Mouse (Mus musculus) 3134 (cell line): ENCODE results near the gene Ube2s.

Experiments
- DNase-seq: peaks from one replicate; pipeline ENCODE4 v3.0.0-alpha.2; 2011; ENCODE audit warnings: low spot score; ENCODE audit not compliant: insufficient read length; ENCODE audit errors: extremely low read depth

Gene Ube2s

DNA sequence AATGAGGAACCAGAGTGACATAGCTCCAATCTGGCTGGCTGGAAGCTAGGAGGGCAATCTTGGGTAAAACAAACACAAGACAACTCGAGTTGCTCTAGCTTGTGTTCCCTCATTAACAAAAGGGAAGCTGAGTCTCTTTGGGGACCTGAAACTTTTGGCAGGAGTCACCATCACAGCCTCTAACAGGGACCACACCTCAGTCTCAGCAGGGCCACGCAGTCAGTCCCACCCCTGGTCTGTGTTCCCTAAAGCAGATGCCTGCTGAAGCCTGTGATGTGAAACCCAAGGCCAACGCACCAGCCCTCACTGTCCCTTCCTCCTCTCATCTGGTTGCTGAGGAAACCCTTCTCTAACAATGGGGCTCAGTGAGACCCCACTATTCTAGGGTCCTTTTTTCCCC, 30.3 kb downstream of the Ube2s start:
- DNase-seq: no peak

DNA sequence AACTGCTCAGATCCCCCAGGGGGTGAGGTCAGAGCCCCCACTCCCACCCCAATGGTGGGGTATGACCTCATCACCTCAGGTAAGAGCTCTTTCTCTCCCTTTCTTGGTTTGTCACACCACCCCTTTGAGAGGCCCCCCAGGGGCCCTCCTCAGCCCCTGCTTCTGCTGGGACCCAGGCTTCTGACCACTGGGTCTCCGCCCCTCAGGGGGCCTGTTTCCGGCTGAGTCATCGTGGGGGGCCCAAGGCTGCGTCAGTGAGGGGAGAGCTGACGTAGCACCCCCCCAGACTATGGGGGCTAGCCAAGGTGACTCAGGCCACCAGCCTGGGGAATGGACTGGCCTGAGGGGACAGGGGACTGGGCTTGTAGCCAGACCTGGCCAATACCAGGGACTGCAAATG, 32.5 kb downstream of the Ube2s start:
- DNase-seq: peak; percentile 37

DNA sequence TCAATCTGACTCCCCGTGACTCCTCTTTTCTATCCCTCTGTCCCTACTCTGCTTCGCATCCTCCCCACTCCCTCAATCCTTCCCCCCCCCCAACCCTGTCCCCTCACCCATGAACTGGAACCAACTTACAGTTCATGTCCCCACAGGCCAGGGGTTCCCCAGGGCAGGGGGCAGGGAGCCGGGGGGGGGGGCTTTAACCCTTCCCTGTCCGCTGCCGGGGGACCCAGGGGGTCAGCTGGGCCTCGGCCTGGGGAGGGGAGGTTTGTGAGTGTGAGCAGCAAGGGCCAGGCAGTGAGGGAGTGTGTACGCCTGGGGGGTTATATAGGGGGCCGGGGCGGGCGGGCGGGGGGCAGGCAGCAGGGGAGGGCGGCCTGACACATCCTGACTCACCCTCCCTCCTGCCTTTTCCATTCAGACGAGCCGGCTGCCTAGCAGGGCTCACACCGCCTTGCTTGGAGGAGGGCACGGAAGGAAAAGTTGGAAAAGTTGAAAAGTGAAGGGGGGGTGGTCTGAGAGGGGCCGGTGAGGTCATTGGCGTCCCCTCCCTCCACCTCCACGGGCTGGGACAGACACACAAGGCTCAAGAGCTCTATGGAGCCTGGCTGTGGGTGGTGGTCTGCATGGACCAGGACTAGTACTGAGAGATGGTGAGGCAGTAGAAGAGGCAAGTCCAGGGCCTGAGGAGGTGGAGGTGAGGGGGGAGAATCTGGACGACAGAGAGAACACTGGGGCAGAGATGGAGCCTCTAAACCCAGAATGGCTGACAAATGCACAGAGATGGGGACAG, 34.3 kb downstream of the Ube2s start:
- DNase-seq: no peak

GRCm38 (mm10) chr7:4776861-4777830, 35.2 kb downstream of the Ube2s start:
- no peak for DNase-seq

DNA sequence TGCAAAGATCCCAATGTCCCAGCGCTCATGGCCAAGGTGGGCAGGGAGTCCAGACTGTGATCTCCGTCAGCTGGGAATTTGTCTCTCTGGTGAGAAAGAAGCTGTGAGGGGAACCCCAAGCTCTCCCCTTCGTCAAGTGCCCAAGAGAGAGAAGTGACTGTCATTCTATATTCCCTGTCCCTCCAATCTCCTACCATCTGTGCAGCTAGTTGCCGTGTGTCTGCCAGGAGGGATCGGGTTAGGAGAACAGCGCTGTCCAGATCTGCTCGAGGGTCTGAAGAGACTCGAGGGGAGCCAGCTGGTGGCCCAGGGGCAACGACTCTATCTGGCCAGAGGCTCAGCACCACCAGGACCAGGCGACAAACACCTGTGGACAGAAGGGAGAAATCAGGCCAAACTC, 36.3 kb downstream of the Ube2s start:
- DNase-seq: no peak

DNA sequence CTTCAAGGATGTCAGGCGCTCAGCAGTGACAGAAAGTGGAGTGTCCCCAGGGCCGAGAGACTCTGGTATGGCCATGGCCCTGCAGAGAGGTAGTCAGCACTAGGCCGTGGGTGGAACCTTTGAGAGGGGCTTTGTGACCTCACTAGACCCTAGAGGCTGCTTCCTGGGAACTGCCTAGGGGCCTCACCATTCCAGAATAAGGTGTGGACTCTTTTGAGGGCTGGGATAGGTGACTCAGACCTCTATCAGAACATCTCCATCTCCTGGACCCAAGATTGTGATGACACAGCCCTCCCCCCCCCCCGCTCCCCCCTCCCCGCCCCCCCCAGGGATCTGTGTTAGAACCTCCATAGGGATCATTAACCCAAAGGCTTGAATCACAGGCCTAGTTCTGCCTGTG, 41.2 kb downstream of the Ube2s start, which contains the start of gene Fam71e2:
Gene Fam71e2 (minus strand): TSS at position 101 of the 400 bp plus-strand sequence.
- no peak for DNase-seq

- DNase-seq: no peak
These were observed 47.3 kb downstream of the Ube2s start for GRCm38 (mm10) chr7:4764946-4765710.

DNA sequence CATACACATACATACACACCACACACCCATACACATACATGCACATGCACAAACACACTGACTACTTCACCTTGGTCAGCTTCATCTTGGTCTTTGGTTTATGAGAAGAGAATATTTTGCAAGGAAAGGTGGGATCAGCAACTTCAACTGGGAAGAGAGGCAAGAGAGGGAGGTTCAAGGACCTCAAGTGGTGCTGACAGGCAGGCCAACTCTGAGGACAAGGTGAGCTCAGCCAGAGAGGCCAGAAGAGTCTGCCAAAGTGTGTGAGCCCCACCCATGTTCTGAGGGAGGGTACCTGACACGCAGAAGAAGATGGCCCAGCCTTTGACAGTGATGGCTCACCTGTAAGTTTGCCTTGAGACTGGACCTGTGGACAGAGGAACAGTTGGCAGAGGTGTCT, 52.7 kb downstream of the Ube2s start:
- DNase-seq: no peak

GRCm38 (mm10) chr7:4752821-4753570, 59.4 kb downstream of the Ube2s start, which contains the start of gene Cox6b2:
Gene Cox6b2 (minus strand): TSS chr7:4753094.
- no peak for DNase-seq

GRCm38 (mm10) chr7:4751971-4752820, 60.2 kb downstream of the Ube2s start:
- no peak for DNase-seq

DNA sequence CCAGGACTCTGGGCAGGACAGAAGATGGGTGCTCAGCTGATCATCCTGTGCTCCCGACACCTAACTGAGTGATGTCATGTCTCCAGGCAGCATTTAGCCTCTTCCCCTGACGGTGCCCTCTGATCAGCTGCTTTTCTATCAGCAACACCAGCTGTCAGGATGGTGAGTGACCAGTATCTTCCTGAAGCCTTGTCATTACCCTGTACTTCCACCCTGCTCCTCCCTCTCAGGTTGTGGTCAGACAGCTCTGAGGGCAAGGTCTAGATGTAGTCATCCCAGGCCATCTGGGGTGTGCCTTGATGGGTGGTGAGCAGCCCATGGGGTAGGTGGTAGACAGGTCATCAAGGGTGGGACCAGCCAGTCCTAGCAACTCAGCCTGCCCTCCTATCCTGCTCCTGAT, 63.2 kb downstream of the Ube2s start:
- DNase-seq: no peak

DNA sequence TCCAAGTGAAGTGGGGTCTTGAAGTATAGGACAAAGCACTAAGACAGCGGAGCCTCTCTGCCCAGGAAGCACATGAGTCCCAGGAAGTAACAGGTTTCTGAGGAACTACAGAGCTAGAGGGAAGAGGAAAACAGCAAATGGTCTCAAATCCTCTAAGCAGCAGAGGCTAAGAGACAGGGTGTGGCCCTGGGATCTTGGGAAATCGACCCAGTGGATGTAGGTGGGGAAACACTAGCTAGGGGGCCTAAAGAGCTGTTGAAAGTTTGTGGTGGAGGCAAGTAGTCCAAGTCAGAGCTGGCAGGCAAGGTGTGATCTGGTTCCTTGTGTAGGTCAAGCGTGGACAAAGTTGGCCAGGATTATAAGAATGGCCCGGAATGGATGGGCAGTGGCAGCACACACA, 64.1 kb downstream of the Ube2s start:
- no peak for DNase-seq

GRCm38 (mm10) chr7:4747156-4747899, 65.1 kb downstream of the Ube2s start:
- DNase-seq: no peak

- no peak for DNase-seq
These were observed 65.9 kb downstream of the Ube2s start for GRCm38 (mm10) chr7:4746326-4746980.

- no peak for DNase-seq
These were observed 67.5 kb downstream of the Ube2s start for GRCm38 (mm10) chr7:4744886-4745285.
